Mouse (Mus musculus) forebrain, embryonic 14.5 days (tissue): ENCODE results near the gene Mast1. TPM values are rescaled to one million over a fixed set of nuclear protein-coding genes. Genes with fewer than 3 reads are reported as not detected.
A peak's percentile ranks its signal among the peaks of the same experiment; 100 is the strongest.
"Not testable (repeated sequence)": the region's sequence is repeated elsewhere in the genome, so short reads cannot be mapped to it uniquely, and the experiment has no call there.

ENCODE experiments used
- ATAC-seq: fragments of 200-750 bp; cut with Nextera tagmentation; 2 replicates; pipeline ENCODE4 v1.8.0; 2017; ENCODE audit warnings: mild to moderate bottlenecking, moderate library complexity
- DNase-seq: peaks from one replicate; pipeline ENCODE4 v3.0.0-alpha.2; 2015; ENCODE audit warnings: low spot score
- H3K27ac ChIP-seq: fragments of 300-500 bp; sonication (generic); 2 replicates; pipeline ENCODE4 v1.5.1; 2014; ENCODE audit warnings: low read depth, mild to moderate bottlenecking, control low read depth, low read length, moderate library complexity
- H3K27me3 ChIP-seq: fragments of 300-500 bp; sonication (generic); replicated peaks from 2 replicates; pipeline ENCODE4 v1.6.1; 2014; ENCODE audit warnings: low read length, control low read depth, mixed read lengths; ENCODE audit not compliant: control insufficient read depth, insufficient read depth
- H3K36me3 ChIP-seq: fragments of 300-500 bp; sonication (generic); 2 replicates; pipeline ENCODE4 v1.6.1; 2014; ENCODE audit warnings: low read length, control low read depth; ENCODE audit not compliant: control insufficient read depth, insufficient read depth
- H3K4me1 ChIP-seq: fragments of 300-500 bp; sonication (generic); 2 replicates; pipeline ENCODE4 v1.6.1; 2014; ENCODE audit warnings: antibody characterized with exemption, low read length, control low read depth; ENCODE audit not compliant: control insufficient read depth, insufficient read depth
- H3K4me2 ChIP-seq: fragments of 300-500 bp; sonication (generic); 2 replicates; pipeline ENCODE4 v1.6.1; 2014; ENCODE audit warnings: mild to moderate bottlenecking, control low read depth, low read length
- H3K4me3 ChIP-seq: fragments of 300-500 bp; sonication (generic); 2 replicates; pipeline ENCODE4 v1.5.1; 2014; ENCODE audit warnings: low read depth, low read length, control low read depth
- H3K9ac ChIP-seq: fragments of 300-500 bp; sonication (generic); 2 replicates; pipeline ENCODE4 v1.6.1; 2014; ENCODE audit warnings: mild to moderate bottlenecking, low read length, control low read depth, moderate library complexity
- H3K9me3 ChIP-seq: fragments of 300-500 bp; sonication (generic); replicated peaks from 2 replicates; pipeline ENCODE4 v1.6.1; 2016; ENCODE audit warnings: low read length, control low read depth, mixed read lengths; ENCODE audit not compliant: control insufficient read depth
- WGBS: fragments of 180-500 bp; shearing (Covaris S2); extraction: QIAGEN DNeasy Blood & Tissue Kit; methylation state at CpG from one replicate; pipeline ENCODE4 v1.1.7; 2014; 5-methylcytosine and 5-hydroxymethylcytosine counted together
- polyA plus RNA-seq: library from polyadenylated mRNA; unstranded; fragments of >200 nt; fragmentation: Nextera tagmentation; extraction: Ambion mirVana; gene quantifications from 2 replicates; pipeline ENCODE4 v1.2.1, GENCODE M21; 2014

The Mast1 gene
- polyA plus RNA-seq, 1 experiment from 2014 or later, result 24.5 TPM

GRCm38 (mm10) chr8:84910551-84910950, 26.6 kb downstream of the Mast1 start:
- 87% methylated on average over 6 of the region's 6 CpGs for WGBS
- 0 out of 2 replicates have a peak, but pooled peaks cover 4% of the 10 kb centered on the region for H3K9me3 ChIP-seq

GRCm38 (mm10) chr8:84909949-84910348, 27.2 kb downstream of the Mast1 start:
- DNase-seq, result no peak
- Histone ChIP-seq H3K27me3 (peaks cover 13% of the 10 kb centered on the region), H3K27ac (no peak overlapping the region), H3K36me3 (peaks cover 42% of the 10 kb centered on the region), H3K9ac (no peak overlapping the region), H3K4me2 (no peak overlapping the region), H3K9me3 (0 out of 2 replicates have a peak, but pooled peaks cover 4% of the 10 kb centered on the region), H3K4me3 (no peak overlapping the region), H3K4me1 (peaks cover 15% of the 10 kb centered on the region)
- 89% methylated on average over 5 of the region's 5 CpGs for WGBS
- ATAC-seq, result no peak

More at GRCm38 (mm10) chr8:84910551-84910950, 26.6 kb downstream of the Mast1 start:
- no peak overlapping the region for H3K27ac ChIP-seq
- H3K36me3 ChIP-seq, result peaks cover 48% of the 10 kb centered on the region
- DNase-seq (no peak), ATAC-seq (no peak)
- H3K27me3 ChIP-seq, result peaks cover 13% of the 10 kb centered on the region
- H3K4me1 ChIP-seq, result peaks cover 15% of the 10 kb centered on the region
- no peak overlapping the region for H3K9ac ChIP-seq
- H3K4me3 ChIP-seq, result no peak overlapping the region
- no peak overlapping the region for H3K4me2 ChIP-seq

DNA sequence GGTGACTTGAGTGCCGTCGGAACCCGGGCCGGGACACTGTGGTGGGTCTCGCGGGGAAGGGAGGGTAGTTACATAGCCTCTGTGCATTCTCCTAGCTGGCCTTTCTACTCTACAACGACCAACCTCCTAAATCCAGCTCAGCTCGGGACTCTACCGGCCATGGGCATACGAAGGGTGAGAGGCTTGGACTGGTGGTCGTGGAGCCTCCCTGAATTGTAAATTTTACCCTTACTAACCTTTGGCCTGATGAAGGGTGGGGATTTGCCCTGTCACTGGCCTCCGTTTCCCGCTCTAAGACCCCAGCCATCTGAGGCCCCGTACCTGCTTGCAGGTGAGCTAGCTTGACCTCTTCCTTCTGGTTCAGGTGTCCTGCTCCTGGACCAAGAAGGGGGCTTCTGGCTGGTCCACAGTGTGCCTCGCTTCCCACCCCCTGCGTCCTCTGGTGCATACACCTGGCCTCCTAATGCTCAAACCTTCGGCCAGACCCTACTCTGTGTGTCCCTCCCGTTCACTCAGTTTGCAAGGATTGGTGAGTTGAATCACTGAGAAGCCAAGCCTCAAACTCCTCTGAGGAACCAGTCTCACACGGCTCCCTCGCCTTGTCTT, 27.9 kb downstream of the Mast1 start:
- peaks cover 15% of the 10 kb centered on the region for H3K4me1 ChIP-seq
- ATAC-seq, result peak; percentile 8; the same call in 1 of the 2 replicates
- H3K4me2 ChIP-seq, result peak overlapping the region; percentile 72
- H3K36me3 ChIP-seq, result peaks cover 38% of the 10 kb centered on the region
- DNase-seq, result no peak
- H3K27ac ChIP-seq, result no peak overlapping the region
- H3K9me3 ChIP-seq, result 0 out of 2 replicates have a peak, but pooled peaks cover 4% of the 10 kb centered on the region
- H3K9ac ChIP-seq, result peak overlapping the region; percentile 61
- peak overlapping the region; percentile 39 for H3K4me3 ChIP-seq
- 50% methylated on average over 20 of the region's 20 CpGs for WGBS
- peaks cover 13% of the 10 kb centered on the region for H3K27me3 ChIP-seq

DNA sequence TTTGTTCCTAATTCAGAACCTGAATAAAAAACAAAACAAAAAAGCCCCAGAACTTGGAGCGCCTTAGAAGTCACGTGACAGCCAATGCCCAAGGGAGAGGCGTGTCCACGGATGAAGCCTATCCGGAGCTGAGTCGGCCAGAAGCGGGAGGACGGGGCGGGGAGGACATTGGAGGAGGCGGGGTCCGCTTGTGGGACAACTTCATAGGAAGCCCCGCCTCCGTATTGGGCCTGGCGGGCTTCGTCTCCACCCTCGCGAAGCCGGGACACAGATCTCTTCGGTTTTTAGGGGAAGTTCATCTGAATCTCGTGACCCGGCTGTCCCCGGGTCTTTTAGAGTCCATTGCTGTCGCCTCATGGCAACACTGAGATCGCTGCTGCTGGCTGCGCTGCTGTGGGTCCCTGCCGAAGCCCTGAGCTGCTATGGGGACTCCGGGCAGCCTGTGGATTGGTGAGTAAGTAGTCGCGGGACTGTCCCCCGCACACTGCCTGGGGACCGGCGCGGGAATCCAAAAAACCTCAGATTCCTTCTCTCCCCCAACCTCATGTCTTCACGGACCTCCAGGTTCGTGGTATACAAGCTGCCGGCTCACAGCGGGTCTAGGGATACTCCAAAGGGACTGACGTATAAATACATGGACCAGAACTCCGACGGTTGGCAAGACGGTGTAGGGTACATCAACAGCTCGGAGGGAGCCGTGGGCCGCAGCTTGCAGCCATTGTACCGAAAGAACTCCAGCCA, 28.6 kb downstream of the Mast1 start, which contains the start of gene Dnase2a:
Gene Dnase2a (plus strand): TSS at position 140 of the 741 bp plus-strand sequence.
- H3K4me1 ChIP-seq, result peaks cover 15% of the 10 kb centered on the region
- under 1% methylated on average over 45 of the region's 45 CpGs for WGBS
- H3K4me2 ChIP-seq, result peak within 1 kb of the TSS; percentile 72
- peak within 1 kb of the TSS; percentile 39 for H3K4me3 ChIP-seq
- H3K27me3 ChIP-seq, result peaks cover 8% of the 10 kb centered on the region; the same call in 1 of the 2 replicates
- no peaks in the 10 kb centered on the region for H3K9me3 ChIP-seq
- H3K27ac ChIP-seq, result 0 out of 2 replicates have a peak within 1 kb of the TSS, but pooled peaks have one; percentile 33
- H3K9ac ChIP-seq, result peak within 1 kb of the TSS; percentile 61
- peak; percentile 86 for ATAC-seq
- peaks cover 33% of the 10 kb centered on the region for H3K36me3 ChIP-seq
- peak; percentile 96 for DNase-seq

- peaks cover 14% of the 10 kb centered on the region for H3K4me1 ChIP-seq
- H3K9me3 ChIP-seq, H3K9ac ChIP-seq, H3K27me3 ChIP-seq, DNase-seq, ATAC-seq, H3K27ac ChIP-seq: not testable (repeated sequence)
- H3K4me2 ChIP-seq, result peak overlapping the region; percentile 72
- peaks cover 30% of the 10 kb centered on the region for H3K36me3 ChIP-seq
- WGBS, result 30% methylated on average over 7 of the region's 7 CpGs
- peak overlapping the region; percentile 39 for H3K4me3 ChIP-seq
Observed at GRCm38 (mm10) chr8:84907979-84908378, 29.2 kb downstream of the Mast1 start.

GRCm38 (mm10) chr8:84907493-84907892, 29.7 kb downstream of the Mast1 start:
- ATAC-seq, result no peak
- WGBS, result 82% methylated on average over 8 of the region's 8 CpGs

DNA sequence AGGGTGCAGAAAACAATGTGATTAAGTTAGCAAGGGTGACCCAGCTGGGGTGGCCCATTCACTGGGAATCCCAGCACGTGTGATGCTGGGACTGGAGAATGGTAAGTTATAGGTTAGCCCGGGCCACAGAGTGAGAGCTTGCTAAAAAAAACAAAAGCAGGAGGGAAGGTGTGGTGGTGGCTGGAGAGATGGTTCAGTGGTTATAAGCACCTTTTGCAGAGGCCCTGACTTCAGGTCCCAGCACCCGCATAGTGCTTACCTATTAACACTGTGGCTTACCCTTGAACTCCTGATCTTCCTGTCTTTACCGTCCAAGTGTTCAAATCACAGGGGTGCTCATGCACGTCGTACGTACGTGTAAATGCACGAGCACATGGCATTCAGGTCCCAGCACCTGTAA, 30.1 kb downstream of the Mast1 start:
- no peak for ATAC-seq
- no peaks in the 10 kb centered on the region for H3K9me3 ChIP-seq

More at GRCm38 (mm10) chr8:84907493-84907892, 29.7 kb downstream of the Mast1 start:
- no peak overlapping the region for H3K4me2 ChIP-seq
- peaks cover 13% of the 10 kb centered on the region for H3K4me1 ChIP-seq
- no peaks in the 10 kb centered on the region; the same call in 1 of the 2 replicates for H3K27me3 ChIP-seq
- no peak overlapping the region for H3K9ac ChIP-seq
- H3K4me3 ChIP-seq, result no peak overlapping the region
- DNase-seq, result no peak
- H3K9me3 ChIP-seq, result no peaks in the 10 kb centered on the region
- H3K27ac ChIP-seq, result no peak overlapping the region
- H3K36me3 ChIP-seq, result peaks cover 25% of the 10 kb centered on the region

GRCm38 (mm10) chr8:84904351-84904750, 32.8 kb downstream of the Mast1 start:
- DNase-seq, result no peak

More for the DNA sequence above, 30.1 kb downstream of the Mast1 start:
- no peaks in the 10 kb centered on the region for H3K27me3 ChIP-seq
- no peak overlapping the region for H3K27ac ChIP-seq
- no peak overlapping the region for H3K9ac ChIP-seq
- H3K4me3 ChIP-seq, result no peak overlapping the region
- H3K4me2 ChIP-seq, result no peak overlapping the region
- WGBS, result 95% methylated on average over 9 of the region's 9 CpGs
- peaks cover 21% of the 10 kb centered on the region for H3K36me3 ChIP-seq
- H3K4me1 ChIP-seq, result peaks cover 14% of the 10 kb centered on the region
- DNase-seq, result no peak

More at GRCm38 (mm10) chr8:84904351-84904750, 32.8 kb downstream of the Mast1 start:
- 93% methylated on average over 7 of the region's 7 CpGs for whole genome bisulfite sequencing
- Histone ChIP-seq H3K27me3 (no peaks in the 10 kb centered on the region), H3K4me3 (no peak overlapping the region), H3K9ac (no peak overlapping the region), H3K9me3 (no peaks in the 10 kb centered on the region), H3K36me3 (no peaks in the 10 kb centered on the region), H3K27ac (no peak overlapping the region), H3K4me2 (no peak overlapping the region), H3K4me1 (peaks cover 13% of the 10 kb centered on the region)
- no peak for ATAC-seq
